Mouse (Mus musculus): ENCODE measurements at regions not wholly inside any gene's neighbourhood (a gene's known extent, or its start where the extent isn't known, plus 50 kb on each side); places are given as distances from the start of the nearest gene placed in this dataset.

DNA sequence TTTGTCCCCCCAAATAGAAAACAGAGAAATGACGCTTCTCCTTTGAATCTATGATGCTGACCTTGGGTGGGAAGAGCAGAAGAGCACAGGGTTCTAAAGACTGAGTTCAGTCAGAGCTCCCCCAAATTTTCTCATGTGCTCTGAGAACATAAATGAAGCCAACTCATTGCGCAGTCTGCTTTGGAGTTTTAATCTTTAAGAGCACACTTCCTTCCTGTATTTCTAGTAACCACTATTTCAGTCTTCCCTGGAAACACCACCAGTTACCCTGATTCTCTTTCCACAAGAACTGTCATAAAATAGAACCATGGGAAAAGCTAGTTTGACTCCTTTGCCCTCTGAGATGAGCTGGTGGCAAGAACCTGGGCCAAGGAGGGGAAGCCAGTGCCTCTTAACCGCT lies 163.2 kb downstream of the Tmem17 start:
- Histone ChIP-seq H3K4me2 (replicated peaks) (no peak overlapping the region), H3K4me1 (peaks cover 9% of the 10 kb centered on the region), H3K27me3 (no peaks in the 10 kb centered on the region), H3K9ac (replicated peaks) (no peak overlapping the region), H3K9me3 (no peaks in the 10 kb centered on the region), H3K27ac (replicated peaks) (no peak overlapping the region), H3K4me3 (no peak overlapping the region), H3K36me3 (no peaks in the 10 kb centered on the region)
- WGBS: 88% methylated on average over 3 of the region's 3 CpGs
- no peak for ATAC-seq (replicated peaks)

DNA sequence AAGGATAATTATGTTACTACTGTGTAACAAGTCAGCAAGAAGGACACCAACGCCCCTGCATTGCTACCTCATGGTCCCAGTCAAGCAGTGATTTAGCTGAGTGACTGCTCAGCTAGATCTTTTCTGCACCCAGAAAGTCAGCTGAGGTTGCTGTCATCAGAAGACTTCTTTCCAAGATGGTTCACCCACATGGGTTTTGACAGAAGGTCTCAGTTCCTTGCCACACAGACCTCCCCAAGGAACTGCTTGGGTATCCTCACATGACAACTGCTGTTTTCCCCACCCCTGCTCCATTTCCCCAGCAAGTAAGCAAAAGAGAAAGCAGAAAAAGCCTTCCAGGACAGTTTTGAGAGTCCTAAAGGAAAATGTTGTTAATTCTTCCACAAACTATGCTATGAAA lies 163.9 kb downstream of the Tmem17 start:
- Histone ChIP-seq H3K9me3 (no peaks in the 10 kb centered on the region), H3K4me3 (no peak overlapping the region), H3K27me3 (no peaks in the 10 kb centered on the region), H3K4me1 (peaks cover 9% of the 10 kb centered on the region), H3K27ac (replicated peaks) (no peak overlapping the region), H3K4me2 (replicated peaks) (no peak overlapping the region), H3K9ac (replicated peaks) (no peak overlapping the region), H3K36me3 (no peaks in the 10 kb centered on the region)
- 88% methylated on average over 1 of the region's 1 CpGs for WGBS
- ATAC-seq (replicated peaks): no peak

DNA sequence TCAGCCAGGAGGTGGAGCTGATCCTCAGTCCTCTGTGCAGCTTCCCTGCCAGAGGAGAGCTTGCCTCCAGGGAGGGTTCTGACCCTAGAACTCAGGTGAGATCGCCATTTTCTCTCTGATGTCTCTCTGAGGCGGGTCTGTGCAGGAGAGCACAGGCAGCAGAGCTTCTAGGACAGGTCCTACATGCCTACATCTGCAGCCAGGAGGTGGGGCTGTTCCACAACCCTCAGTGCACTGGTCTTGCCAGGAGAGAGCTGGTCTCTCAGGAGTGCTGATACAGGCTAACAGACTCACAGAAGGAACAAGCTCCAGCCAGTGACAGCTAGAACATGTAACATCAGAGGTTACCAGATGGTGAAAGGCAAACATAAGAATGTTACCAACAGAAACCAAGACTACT lies 165.4 kb downstream of the Tmem17 start:
- Histone ChIP-seq H3K4me3 (no peak overlapping the region), H3K9ac (replicated peaks) (no peak overlapping the region), H3K9me3 (no peaks in the 10 kb centered on the region), H3K27ac (replicated peaks) (no peak overlapping the region), H3K27me3 (no peaks in the 10 kb centered on the region), H3K36me3 (no peaks in the 10 kb centered on the region), H3K4me2 (replicated peaks) (no peak overlapping the region), H3K4me1 (no peaks in the 10 kb centered on the region)
- ATAC-seq (replicated peaks): no peak
- 27% methylated on average over 2 of the region's 2 CpGs for WGBS

DNA sequence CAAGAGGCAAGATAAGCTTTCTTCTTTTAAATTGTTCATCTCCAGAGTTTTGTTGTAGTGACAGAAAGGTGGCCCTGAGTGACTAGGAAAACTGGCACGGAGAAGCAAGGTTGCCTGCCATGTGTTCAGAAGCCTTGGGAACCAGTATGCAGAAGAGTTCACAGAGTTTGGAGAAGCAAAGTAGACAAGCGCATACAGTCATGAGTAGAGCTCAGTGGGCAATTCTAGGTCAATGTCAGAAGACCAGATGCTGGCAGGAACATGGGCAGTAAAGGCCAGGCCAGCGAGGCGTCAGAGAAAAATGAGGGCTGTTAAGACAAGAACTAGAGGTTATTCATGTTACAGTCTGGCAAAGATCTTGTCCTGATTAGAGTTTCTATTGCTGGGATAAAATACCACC lies 172.7 kb downstream of the Tmem17 start:
- WGBS: 94% methylated on average over 4 of the region's 4 CpGs
- H3K4me3 ChIP-seq: no peak overlapping the region

DNA sequence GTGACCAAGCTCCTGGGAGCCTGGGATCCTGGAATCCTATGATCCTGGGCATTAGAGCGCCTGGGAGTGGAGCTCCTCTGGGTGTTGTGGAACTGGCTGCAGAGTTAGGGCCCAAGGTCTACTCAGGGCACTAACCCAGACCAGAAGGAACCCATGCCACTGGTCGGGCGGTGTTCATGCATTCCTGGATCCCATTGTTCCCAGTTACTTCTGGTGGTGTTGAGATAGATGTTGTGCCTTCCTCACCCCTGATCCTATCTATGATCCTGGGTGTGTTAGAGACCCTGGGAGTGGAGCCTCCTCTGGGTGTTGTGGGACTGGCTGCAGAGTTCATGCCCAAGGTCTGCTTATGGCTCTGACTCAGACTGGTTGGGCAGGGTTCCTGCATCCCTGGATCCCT lies 169.9 kb downstream of the B3gnt2 start:
- H3K4me1 ChIP-seq: no peaks in the 10 kb centered on the region
- WGBS: 96% methylated on average over 3 of the region's 3 CpGs
- no peak overlapping the region for H3K4me2 ChIP-seq (replicated peaks)
- no peaks in the 10 kb centered on the region for H3K27me3 ChIP-seq
- no peak for ATAC-seq (replicated peaks)
- H3K36me3 ChIP-seq: no peaks in the 10 kb centered on the region
- H3K9me3 ChIP-seq: no peaks in the 10 kb centered on the region
- H3K27ac ChIP-seq (replicated peaks): no peak overlapping the region
- no peak overlapping the region for H3K9ac ChIP-seq (replicated peaks)
- no peak overlapping the region for H3K4me3 ChIP-seq

More for the DNA sequence above, 172.7 kb downstream of the Tmem17 start:
- Histone ChIP-seq H3K36me3 (no peaks in the 10 kb centered on the region), H3K9me3 (no peaks in the 10 kb centered on the region), H3K27ac (replicated peaks) (no peak overlapping the region), H3K27me3 (no peaks in the 10 kb centered on the region), H3K4me2 (replicated peaks) (no peak overlapping the region), H3K9ac (replicated peaks) (no peak overlapping the region), H3K4me1 (no peaks in the 10 kb centered on the region)
- ATAC-seq (replicated peaks): no peak

DNA sequence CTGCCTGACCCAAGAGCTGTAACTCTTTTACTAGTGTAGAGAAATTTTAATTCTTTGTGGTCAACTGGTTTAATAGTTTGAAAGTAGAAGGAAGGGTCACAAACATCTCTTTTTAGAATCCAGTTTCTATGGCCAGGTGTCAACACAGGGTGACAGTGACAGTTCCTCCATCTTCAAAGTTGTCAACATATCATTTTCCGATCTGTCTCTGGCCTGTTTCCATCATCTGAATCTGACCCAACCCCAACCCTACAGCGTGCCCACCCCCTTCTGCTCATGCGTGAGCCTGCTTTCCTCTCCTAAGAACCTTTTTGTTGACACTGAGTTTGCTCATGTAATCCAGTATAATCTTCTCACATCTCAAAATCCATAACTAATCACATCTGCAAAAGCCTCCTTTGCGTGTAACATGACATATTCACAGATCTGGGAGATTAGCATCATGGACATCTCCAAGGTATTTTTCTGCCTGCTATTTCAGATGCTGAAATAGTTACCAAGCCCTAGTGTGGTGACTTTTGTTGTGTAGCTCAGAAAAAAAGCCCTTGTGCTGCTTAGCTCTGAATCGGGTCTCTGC lies 168.4 kb downstream of the B3gnt2 start:
- Histone ChIP-seq H3K4me3 (no peak overlapping the region), H3K27ac (replicated peaks) (no peak overlapping the region), H3K9ac (replicated peaks) (no peak overlapping the region), H3K36me3 (no peaks in the 10 kb centered on the region), H3K4me1 (no peaks in the 10 kb centered on the region), H3K9me3 (no peaks in the 10 kb centered on the region), H3K27me3 (no peaks in the 10 kb centered on the region), H3K4me2 (replicated peaks) (no peak overlapping the region)
- ATAC-seq (replicated peaks): no peak
- 90% methylated on average over 5 of the region's 5 CpGs for WGBS

DNA sequence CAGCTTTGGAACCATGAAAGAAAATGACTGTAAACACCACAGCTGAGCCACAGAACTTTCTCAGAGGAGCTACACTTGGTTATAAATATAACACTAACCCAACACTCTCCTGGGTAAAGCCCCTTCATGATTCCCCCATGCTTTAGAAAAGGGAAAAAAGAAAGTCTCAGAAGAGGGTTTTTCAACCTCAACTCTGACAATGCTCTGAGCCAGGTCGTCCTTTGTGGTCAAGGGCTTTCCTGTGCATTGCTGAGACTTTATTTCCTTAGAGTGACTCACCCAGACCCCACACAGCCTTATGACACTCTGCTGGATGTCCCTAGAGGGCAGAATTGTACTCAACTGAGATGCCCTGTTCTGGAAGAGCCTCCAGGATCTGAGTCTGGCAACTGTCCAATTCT lies 167.8 kb downstream of the B3gnt2 start:
- ATAC-seq (replicated peaks): no peak
- Histone ChIP-seq H3K9me3 (no peaks in the 10 kb centered on the region), H3K36me3 (no peaks in the 10 kb centered on the region), H3K4me3 (no peak overlapping the region), H3K4me1 (no peaks in the 10 kb centered on the region), H3K4me2 (replicated peaks) (no peak overlapping the region), H3K27me3 (no peaks in the 10 kb centered on the region), H3K9ac (replicated peaks) (no peak overlapping the region), H3K27ac (replicated peaks) (no peak overlapping the region)
- 31% methylated on average over 1 of the region's 1 CpGs for WGBS

DNA sequence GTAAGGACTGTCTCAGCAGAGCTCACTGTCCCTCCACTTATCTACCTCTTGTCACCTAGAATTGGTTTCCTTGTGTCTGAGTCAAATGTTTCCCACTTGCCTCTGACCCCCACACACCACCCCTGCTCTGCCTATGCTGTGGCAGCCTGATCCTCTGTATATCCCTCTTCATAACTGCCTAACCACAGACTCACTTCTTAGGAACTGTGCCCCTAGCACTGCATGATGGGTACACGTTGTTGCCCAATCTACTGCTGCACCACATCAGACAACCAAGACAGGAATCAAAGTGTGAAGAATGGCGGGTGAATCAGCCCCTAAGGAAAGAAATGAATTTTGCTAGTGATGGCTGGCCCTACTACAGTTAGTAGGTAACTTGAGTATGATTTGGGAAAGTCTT lies 167.4 kb downstream of the B3gnt2 start:
- H3K27ac ChIP-seq (replicated peaks): no peak overlapping the region
- ATAC-seq (replicated peaks): no peak
- WGBS: 89% methylated on average over 2 of the region's 2 CpGs

DNA sequence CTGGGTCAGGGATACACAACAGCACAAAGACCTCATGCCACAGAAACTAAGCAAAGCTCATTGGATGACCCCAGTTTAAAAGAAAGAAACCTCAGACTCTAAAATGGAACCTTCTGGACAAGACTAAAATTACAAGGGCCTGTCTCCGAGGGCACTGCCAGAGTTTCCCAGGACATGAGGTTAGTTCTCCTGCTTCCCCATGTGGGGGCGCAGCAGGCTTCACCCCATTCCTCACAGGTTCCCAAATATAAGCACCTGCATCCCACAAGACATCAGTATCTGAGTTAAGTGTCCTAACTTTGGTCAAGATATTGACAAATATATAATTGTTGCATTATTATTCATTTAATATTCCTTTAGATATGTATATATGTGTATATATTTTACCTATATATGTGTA lies 166.8 kb downstream of the B3gnt2 start:
- Histone ChIP-seq H3K27ac (replicated peaks) (no peak overlapping the region), H3K9ac (replicated peaks) (no peak overlapping the region), H3K36me3 (no peaks in the 10 kb centered on the region), H3K27me3 (no peaks in the 10 kb centered on the region), H3K9me3 (no peaks in the 10 kb centered on the region), H3K4me1 (peaks cover 7% of the 10 kb centered on the region), H3K4me2 (replicated peaks) (no peak overlapping the region), H3K4me3 (no peak overlapping the region)
- 89% methylated on average over 2 of the region's 2 CpGs for WGBS
- no peak for ATAC-seq (replicated peaks)

More for the DNA sequence above, 167.4 kb downstream of the B3gnt2 start:
- Histone ChIP-seq H3K4me3 (no peak overlapping the region), H3K27me3 (no peaks in the 10 kb centered on the region), H3K4me2 (replicated peaks) (no peak overlapping the region), H3K36me3 (no peaks in the 10 kb centered on the region), H3K9me3 (no peaks in the 10 kb centered on the region), H3K9ac (replicated peaks) (no peak overlapping the region), H3K4me1 (peaks cover 3% of the 10 kb centered on the region)

DNA sequence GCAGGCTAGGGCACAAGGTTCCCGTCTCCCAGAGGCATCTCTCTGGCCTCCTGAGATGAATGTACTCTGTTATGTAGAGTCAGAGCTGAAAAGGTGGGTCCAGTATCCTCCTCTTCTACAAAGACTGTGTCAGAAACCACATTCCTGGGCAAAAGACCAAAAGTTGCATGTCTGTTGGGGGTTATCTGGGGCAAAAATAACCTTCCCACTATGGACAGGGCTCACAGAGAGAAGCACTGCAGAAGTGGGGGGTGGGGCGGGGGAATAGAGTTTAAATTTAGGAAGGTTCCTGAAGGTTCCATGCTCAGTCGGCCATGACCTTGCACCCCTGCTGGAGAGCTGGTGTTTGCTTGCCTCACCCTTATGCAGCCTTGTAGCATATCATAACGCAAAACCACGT lies 165.9 kb downstream of the B3gnt2 start:
- Histone ChIP-seq H3K27me3 (no peaks in the 10 kb centered on the region), H3K4me3 (no peak overlapping the region), H3K27ac (replicated peaks) (no peak overlapping the region), H3K36me3 (no peaks in the 10 kb centered on the region), H3K9ac (replicated peaks) (no peak overlapping the region), H3K4me1 (peaks cover 7% of the 10 kb centered on the region), H3K4me2 (replicated peaks) (no peak overlapping the region), H3K9me3 (no peaks in the 10 kb centered on the region)
- 89% methylated on average over 5 of the region's 5 CpGs for WGBS
- no peak for ATAC-seq (replicated peaks)

DNA sequence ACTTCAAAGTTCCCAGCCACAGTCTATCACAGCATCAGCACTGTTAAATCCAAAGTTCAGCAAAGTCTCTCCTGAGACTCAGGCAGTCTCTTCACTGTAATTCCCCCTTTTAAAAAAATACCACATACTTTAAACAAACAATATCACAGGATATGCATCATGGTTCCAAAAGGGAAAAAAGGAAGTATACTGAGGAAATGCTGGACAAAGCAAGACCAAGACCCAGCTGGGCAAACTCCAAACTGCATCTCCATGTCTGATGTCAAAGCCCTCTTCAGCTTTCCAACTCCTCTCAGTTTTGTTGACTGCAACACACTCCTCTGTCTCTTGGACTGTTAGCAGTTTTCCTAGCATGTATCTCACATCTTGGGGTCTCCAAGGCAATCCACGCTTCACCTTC lies 165.5 kb downstream of the B3gnt2 start:
- 78% methylated on average over 1 of the region's 1 CpGs for WGBS
- H3K27me3 ChIP-seq: no peaks in the 10 kb centered on the region

DNA sequence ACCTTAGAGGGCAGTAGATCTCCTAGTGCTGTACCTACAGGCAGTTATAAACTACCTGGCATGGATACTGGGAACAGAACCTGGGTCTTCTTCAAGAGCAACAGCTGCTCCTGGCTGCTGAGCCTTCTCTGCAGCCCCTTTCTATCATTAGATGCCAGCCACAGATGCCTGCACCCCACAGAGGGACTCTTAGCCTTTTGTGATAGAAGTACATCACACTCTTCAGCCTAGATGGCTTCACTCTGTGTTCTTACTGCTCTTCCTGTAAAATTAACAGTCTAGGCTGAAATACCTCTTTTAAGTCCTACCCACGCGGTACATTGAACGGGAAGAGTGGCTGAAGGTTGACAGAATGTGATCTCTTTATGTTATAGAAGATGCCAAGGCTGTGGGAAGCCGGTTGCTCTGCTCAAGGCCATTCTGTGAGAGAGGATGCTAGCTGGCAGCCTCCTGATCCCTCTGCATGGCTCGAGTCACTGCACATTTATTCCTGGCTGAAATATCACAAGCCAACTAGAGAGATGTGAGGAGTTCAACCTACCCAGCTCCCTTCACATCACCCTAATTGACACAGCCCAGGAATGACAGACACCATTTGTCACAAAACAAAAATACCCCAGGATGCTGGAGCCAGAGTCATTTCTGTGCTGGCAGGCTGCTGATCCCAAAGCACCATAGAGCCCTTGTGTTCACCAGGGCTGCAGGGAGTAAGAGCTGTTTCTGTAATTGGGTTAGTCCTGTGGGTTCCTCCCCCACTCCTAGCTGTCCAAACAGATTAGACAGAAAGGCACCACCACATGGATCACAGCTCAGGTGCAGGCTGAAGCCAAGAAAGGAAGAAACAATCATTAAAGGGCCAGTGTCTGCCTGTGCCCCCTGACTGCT lies 162.5 kb downstream of the B3gnt2 start:
- Histone ChIP-seq H3K4me3 (no peak overlapping the region), H3K27ac (replicated peaks) (peak overlapping the region; percentile 1; the same call in 1 of the 2 replicates), H3K9me3 (no peaks in the 10 kb centered on the region), H3K4me2 (replicated peaks) (no peak overlapping the region), H3K9ac (replicated peaks) (no peak overlapping the region), H3K4me1 (peaks cover 7% of the 10 kb centered on the region), H3K27me3 (no peaks in the 10 kb centered on the region), H3K36me3 (no peaks in the 10 kb centered on the region)
- 30% methylated on average over 5 of the region's 5 CpGs for WGBS
- peak; percentile 93 for ATAC-seq (replicated peaks)

More for the DNA sequence above, 165.5 kb downstream of the B3gnt2 start:
- Histone ChIP-seq H3K4me3 (no peak overlapping the region), H3K4me1 (peaks cover 7% of the 10 kb centered on the region), H3K36me3 (no peaks in the 10 kb centered on the region), H3K9me3 (no peaks in the 10 kb centered on the region), H3K4me2 (replicated peaks) (no peak overlapping the region), H3K9ac (replicated peaks) (no peak overlapping the region), H3K27ac (replicated peaks) (no peak overlapping the region)
- no peak for ATAC-seq (replicated peaks)

DNA sequence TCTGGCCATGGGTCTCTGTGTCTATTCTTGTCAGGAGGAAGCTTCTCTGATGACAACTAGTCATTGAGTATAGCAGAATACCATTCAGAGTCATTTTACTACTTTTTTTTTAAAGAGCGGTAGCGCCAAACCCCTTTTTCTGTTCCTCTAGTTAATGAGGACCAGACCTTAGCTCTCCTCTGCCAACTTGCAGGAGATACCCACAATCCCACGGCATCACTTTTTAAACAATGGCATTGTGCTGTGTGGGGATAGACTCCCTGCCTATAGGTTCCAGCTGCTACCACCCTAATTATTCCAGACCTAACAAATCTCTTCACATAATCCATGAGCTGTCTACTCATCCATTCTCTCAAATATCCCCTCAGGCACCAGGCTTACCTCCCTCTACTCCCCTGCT lies 154.7 kb downstream of the B3gnt2 start:
- H3K27ac ChIP-seq (replicated peaks): no peak overlapping the region
- no peak overlapping the region for H3K4me3 ChIP-seq
- no peak for ATAC-seq (replicated peaks)
- no peaks in the 10 kb centered on the region for H3K27me3 ChIP-seq
- no peaks in the 10 kb centered on the region for H3K4me1 ChIP-seq
- no peak overlapping the region for H3K4me2 ChIP-seq (replicated peaks)
- no peaks in the 10 kb centered on the region for H3K9me3 ChIP-seq
- no peaks in the 10 kb centered on the region for H3K36me3 ChIP-seq
- no peak overlapping the region for H3K9ac ChIP-seq (replicated peaks)
- WGBS: 85% methylated on average over 3 of the region's 3 CpGs

Measured in forebrain, embryonic 15.5 days (tissue).